Comparison of ENCODE assay signal across 8 mouse cellular contexts in the genomic region with DNA sequence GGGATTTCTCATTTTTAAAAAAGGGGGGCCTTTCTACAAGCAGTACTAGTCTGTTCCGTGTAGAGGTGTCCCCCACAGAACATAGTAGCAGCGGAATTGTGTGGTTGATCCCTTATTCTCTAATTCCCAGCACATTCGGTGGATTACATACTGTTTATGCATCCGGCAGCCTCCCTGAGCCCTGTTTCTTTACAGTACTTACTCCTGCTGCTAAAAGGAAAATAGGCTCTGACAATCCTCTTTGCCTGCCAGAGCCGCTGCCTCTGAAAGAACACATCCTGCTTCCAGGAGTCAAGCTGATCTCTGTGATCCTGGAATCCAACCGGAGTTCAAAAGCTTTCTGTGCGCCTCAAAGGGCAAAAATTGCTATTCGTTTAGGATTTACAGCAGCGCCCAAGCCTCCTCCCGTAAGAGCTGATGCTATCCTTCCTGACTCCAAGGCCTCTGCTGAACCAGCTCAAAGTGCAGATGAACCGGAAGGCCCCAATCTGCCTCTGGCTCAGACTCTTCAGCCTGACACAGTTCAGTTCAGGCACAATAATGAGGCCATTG.
DNase-seq lines count a peak whose midpoint lies in the region; ATAC-seq and TF ChIP-seq lines count a peak whose summit lies in the region.

No protein-coding gene starts in this region.

- no peak overlapping the region for H3K9ac ChIP-seq in ES-E14 (ENCODE audit: insufficient read depth, low read depth, low read length, poor library complexity, severe bottlenecking)
- H3K9ac ChIP-seq in forebrain, embryonic 15.5 days (replicated peaks): 0 out of 2 replicates have a peak overlapping the region, but pooled peaks have one; percentile 24
- peak overlapping the region; percentile 39; the same call in 1 of the 2 replicates for H3K9ac ChIP-seq in midbrain, embryonic 14.5 days (replicated peaks; ENCODE audit: low read length)

- no peaks in the 10 kb centered on the region for H3K27me3 ChIP-seq in forebrain, embryonic 15.5 days
- no peaks in the 10 kb centered on the region for H3K27me3 ChIP-seq in midbrain, embryonic 14.5 days (ENCODE audit: control insufficient read depth, insufficient read depth, low read length)

- DNase-seq in ES-E14 (ENCODE audit: low read depth, low spot score): peak; percentile 20
- DNase-seq in cerebellum, adult 11-12 months: peak; percentile 7
- peak; percentile 11 to 23 for DNase-seq in layer of hippocampus, adult 18-20 months (ENCODE audit: low spot score in 2 of 2)
- DNase-seq in midbrain, embryonic 14.5 days: peak; percentile 82
- no peak for DNase-seq in heart, adult 8-10 months (ENCODE audit: low spot score)
- DNase-seq in spleen, postnatal 4 days (ENCODE audit: low spot score in 2 of 2): no peak
- DNase-seq in ovary, postnatal 10 days (ENCODE audit: low spot score): no peak

- peak overlapping the region; percentile 32 for H3K4me2 ChIP-seq in forebrain, embryonic 15.5 days (replicated peaks)
- peak overlapping the region; percentile 44 for H3K4me2 ChIP-seq in midbrain, embryonic 14.5 days (ENCODE audit: low read length)

- H3K27ac ChIP-seq in ES-E14 (ENCODE audit: insufficient read depth, low read depth, low read length, poor library complexity, severe bottlenecking): peak overlapping the region; percentile 40; the same call in 1 of the 2 replicates
- H3K27ac ChIP-seq in forebrain, embryonic 15.5 days (replicated peaks): peak overlapping the region; percentile 81
- peak overlapping the region; percentile 81 for H3K27ac ChIP-seq in midbrain, embryonic 14.5 days (replicated peaks; ENCODE audit: low read depth, low read length)

- WGBS in forebrain, embryonic 15.5 days: 2% methylated on average over 11 of the region's 11 CpGs
- 2% methylated on average over 11 of the region's 11 CpGs for WGBS in midbrain, embryonic 14.5 days

- in situ Hi-C loops in ES-E14 (cut with MboI; ENCODE audit: low sequenced_read_pairs in 2 of 2, unreplicated experiment in 2 of 2): no loop called here

- H3K9me3 ChIP-seq in ES-E14 (ENCODE audit: control insufficient read depth, insufficient read depth, low read depth, low read length): no peaks in the 10 kb centered on the region
- no peaks in the 10 kb centered on the region for H3K9me3 ChIP-seq in forebrain, embryonic 15.5 days
- H3K9me3 ChIP-seq in midbrain, embryonic 14.5 days (ENCODE audit: control insufficient read depth, low read length): no peaks in the 10 kb centered on the region

- peak; percentile 86 for ATAC-seq in forebrain, embryonic 15.5 days (replicated peaks)
- peak; percentile 79 for ATAC-seq in midbrain, embryonic 14.5 days (ENCODE audit: low FRiP score, low TSS enrichment)

- H3K4me3 ChIP-seq in ES-E14 (ENCODE audit: insufficient read depth in 1 of 2, low read depth in 1 of 2, low read length in 2 of 2, poor library complexity in 1 of 2, severe bottlenecking in 1 of 2): no peak overlapping the region
- 0 out of 2 replicates have a peak overlapping the region, but pooled peaks have one; percentile 6 for H3K4me3 ChIP-seq in forebrain, embryonic 15.5 days
- no peak overlapping the region for H3K4me3 ChIP-seq in midbrain, embryonic 14.5 days (replicated peaks; ENCODE audit: low read depth, low read length)

- H3K4me1 ChIP-seq in ES-E14 (ENCODE audit: control insufficient read depth in 2 of 2, insufficient read depth in 2 of 2, low read length in 2 of 2, poor library complexity in 1 of 2): peaks cover 0 to 5% of the 10 kb centered on the region in 2 experiments; a peak in 2 of 4 replicates
- H3K4me1 ChIP-seq in forebrain, embryonic 15.5 days: peaks cover 23% of the 10 kb centered on the region
- H3K4me1 ChIP-seq in midbrain, embryonic 14.5 days (ENCODE audit: control insufficient read depth, insufficient read depth, low read length): peaks cover 18% of the 10 kb centered on the region

- no peaks in the 10 kb centered on the region for H3K36me3 ChIP-seq in ES-E14 (ENCODE audit: control insufficient read depth, insufficient read depth, low read length, poor library complexity, severe bottlenecking)
- no peaks in the 10 kb centered on the region for H3K36me3 ChIP-seq in forebrain, embryonic 15.5 days
- no peaks in the 10 kb centered on the region for H3K36me3 ChIP-seq in midbrain, embryonic 14.5 days (ENCODE audit: control insufficient read depth, insufficient read depth, low read length)

TF ChIP-seq in ES-E14, 5 proteins besides CTCF, POLR2A, EP300 and RAD21:
- TF ChIP-seq MAFK (IDR thresholded peaks at IDR 0.05; ENCODE audit: insufficient read depth, low read depth, low read length): no peak
- TF ChIP-seq ZNF384 (IDR thresholded peaks at IDR 0.05; ENCODE audit: low read depth, low read length): no peak
- no peak for TF ChIP-seq HCFC1 (IDR thresholded peaks at IDR 0.05; ENCODE audit: borderline replicate concordance, insufficient read depth, low read length)
- no peak for TF ChIP-seq CHD2 (IDR thresholded peaks at IDR 0.05; ENCODE audit: low read depth, low read length)
- TF ChIP-seq ZC3H11A (IDR thresholded peaks at IDR 0.05; ENCODE audit: borderline replicate concordance, low read depth, low read length): no peak

Comparison
In these comparisons a context has a peak if more than half of its experiments do, and no peak if none do; other contexts are left out.
1. DNase-seq: peak in ES-E14 (single experiment), cerebellum, adult 11-12 months (single experiment), layer of hippocampus, adult 18-20 months (2 of 2) and midbrain, embryonic 14.5 days (single experiment); none in heart, adult 8-10 months (single experiment), spleen, postnatal 4 days (0 of 2) and ovary, postnatal 10 days (single experiment).
2. Peak in every context shown above with its lines, with median percentiles within 50 percentile points of each other: H3K27ac ChIP-seq.